Mouse (Mus musculus) E14TG2a.4 (cell line): Measurements from ENCODE around the gene Cbln3.

Source experiments
- CTCF ChIP-seq: conservative IDR thresholded peaks from 2 replicates; pipeline ENCODE4 v1.5.1; 2014; ENCODE audit warnings: low read length
- NANOG ChIP-seq: IDR thresholded peaks from 2 replicates; pipeline ENCODE4 v1.6.1; 2014; ENCODE audit warnings: borderline replicate concordance, low read length, mixed read lengths
- POU5F1 ChIP-seq: IDR thresholded peaks from 2 replicates; pipeline ENCODE4 v1.6.1; 2014; ENCODE audit warnings: low read length, borderline replicate concordance

GRCm38 (mm10) chr14:55872551-55872950 is 11.6 kb downstream of the Cbln3 start:
- TF ChIP-seq POU5F1: no peak
- TF ChIP-seq CTCF: no peak
- no peak for TF ChIP-seq NANOG
